In genomic region chr11:88718050-88718765, GRCm38 (mm10) we compare ENCODE assay signal across 8 mouse cellular contexts. TPM values are rescaled to one million over a fixed set of nuclear protein-coding genes. Genes with fewer than 3 reads are reported as not detected.
A peak's percentile ranks its signal among the peaks of the same experiment; 100 is the strongest.
DNase-seq lines count a peak whose midpoint lies in the region; ATAC-seq and TF ChIP-seq lines count a peak whose summit lies in the region.

Gene Msi2 (minus strand): TSS chr11:88718513.

- ATAC-seq in common myeloid progenitor, adult 5-6 weeks (replicated peaks; ENCODE audit: low read depth, poor library complexity, severe bottlenecking): peak; percentile 60
- ATAC-seq in hindbrain, postnatal 0 days: peak; percentile 90
- peak; percentile 74 for ATAC-seq in megakaryocyte progenitor cell, adult 5-6 weeks (replicated peaks; ENCODE audit: poor library complexity)

- H3K9ac ChIP-seq in hindbrain, postnatal 0 days (replicated peaks; ENCODE audit: low read length): peak within 1 kb of the TSS; percentile 99

- H3K4me2 ChIP-seq in hindbrain, postnatal 0 days (ENCODE audit: low read depth, low read length): peak within 1 kb of the TSS; percentile 98

- TF ChIP-seq CTCF in gastrocnemius, adult 2 months (IDR thresholded peaks at IDR 0.05): no peak; the same call in 1 of the 2 replicates
- TF ChIP-seq CTCF in hindbrain, postnatal 0 days (IDR thresholded peaks at IDR 0.05; ENCODE audit: low read depth): no peak

- DNase-seq in ZHBTc4 (ENCODE audit: low read depth, low spot score): peak; percentile 95
- peak; percentile 96 for DNase-seq in gastrocnemius, adult 2 months
- DNase-seq in hindbrain, postnatal 0 days (ENCODE audit: low spot score): peak; percentile 98
- peak; percentile 79 to 86 for DNase-seq in left cerebral cortex, adult 9 months (ENCODE audit: low spot score in 2 of 2)
- DNase-seq in right cerebral cortex, postnatal 14 days: peak; percentile 92
- DNase-seq in urinary bladder, postnatal 36 days (ENCODE audit: low spot score in 2 of 2): peak; percentile 83 to 88

- intact Hi-C loops in gastrocnemius, adult 2 months (cut with DNase I): loop anchor here (2.0 to 5.0 kb wide), 2 partner anchors 91 to 165 kb away; no protein-coding TSS in a partner anchor

- no peaks in the 10 kb centered on the region for H3K9me3 ChIP-seq in hindbrain, postnatal 0 days (ENCODE audit: low read length)

- no peaks in the 10 kb centered on the region for H3K36me3 ChIP-seq in hindbrain, postnatal 0 days (ENCODE audit: insufficient read depth, low read length)

- peak within 1 kb of the TSS; percentile 89 for H3K4me3 ChIP-seq in gastrocnemius, adult 2 months
- H3K4me3 ChIP-seq in hindbrain, postnatal 0 days (ENCODE audit: low read length): peak within 1 kb of the TSS; percentile 98

- H3K27me3 ChIP-seq in hindbrain, postnatal 0 days (ENCODE audit: insufficient read depth, low read length): no peaks in the 10 kb centered on the region

- peak within 1 kb of the TSS; percentile 100 for H3K27ac ChIP-seq in gastrocnemius, adult 2 months
- peak within 1 kb of the TSS; percentile 96 for H3K27ac ChIP-seq in hindbrain, postnatal 0 days

- H3K4me1 ChIP-seq in hindbrain, postnatal 0 days (ENCODE audit: insufficient read depth, low read length): peaks cover 9% of the 10 kb centered on the region; the same call in 1 of the 2 replicates

- WGBS in hindbrain, postnatal 0 days: 1% methylated on average over 14 of the region's 84 CpGs

RNA-seq across cellular contexts. Expression of gene Msi2, which starts in this region (rescaled TPM):
- 151 and 179 TPM in 2 replicates for total RNA-seq in common myeloid progenitor, adult 5-6 weeks (2017)
- 100 to 1,000 TPM; 169 to 193 TPM for total RNA-seq in gastrocnemius, adult 2 months (2021)
- 165 and 170 TPM in 2 replicates for total RNA-seq in hindbrain, postnatal 0 days (2014; rRNA removed)
- 33.0 and 36.8 TPM in 2 replicates for polyA plus RNA-seq in hindbrain, postnatal 0 days (2015; fragmentation: Nextera tagmentation; extraction: Ambion mirVana)
- total RNA-seq in megakaryocyte progenitor cell, adult 5-6 weeks (2015): 28.2 and 35.4 TPM in 2 replicates
- 46.6 and 86.4 TPM in 2 replicates for total RNA-seq in megakaryocyte progenitor cell, adult 5-6 weeks (2017)

Comparison
In these comparisons a context has a peak if more than half of its experiments do, and no peak if none do; other contexts are left out.
1. Peak in every context shown above with its lines: DNase-seq, ATAC-seq, H3K4me3 ChIP-seq and H3K27ac ChIP-seq.